Mouse (Mus musculus): ENCODE results near the gene Duox1.

- TF ChIP-seq GATA1 (IDR thresholded peaks at IDR 0.05; ENCODE audit: low read length) (no peak), TAL1 (IDR thresholded peaks at IDR 0.05; ENCODE audit: low read length) (no peak)
Observed at GRCm38 (mm10) chr2:122353765-122354164, 38.3 kb downstream of the Duox1 start.

Measured in erythroblast, embryonic 14.5 days (primary cell).